Mouse (Mus musculus) adrenal gland, postnatal 10 days (tissue): ENCODE measurements around the gene Gm15262. TPM values are rescaled to one million over a fixed set of nuclear protein-coding genes. Genes with fewer than 3 reads are reported as not detected.
"Not testable (repeated sequence)": the region's sequence is repeated elsewhere in the genome, so short reads cannot be mapped to it uniquely, and the experiment has no call there.

ENCODE experiments used
- DNase-seq: peaks from one replicate; pipeline ENCODE4 v3.0.0; 2021; ENCODE audit warnings: mixed read lengths
- long read RNA-seq, 2 experiments: library from polyadenylated mRNA; stranded (forward); transcript quantifications; one replicate each; pipeline ENCODE4 v2.0.0; 2021
- total RNA-seq, 2 experiments: library from RNA; stranded (reverse); gene quantifications; 2 replicates each; pipeline ENCODE4 v1.2.3; 2021

Gm15262 gene
- not detected for total RNA-seq
- long read RNA-seq, experiment 1: 0 reads
- long read RNA-seq, experiment 2: 0 reads

DNA sequence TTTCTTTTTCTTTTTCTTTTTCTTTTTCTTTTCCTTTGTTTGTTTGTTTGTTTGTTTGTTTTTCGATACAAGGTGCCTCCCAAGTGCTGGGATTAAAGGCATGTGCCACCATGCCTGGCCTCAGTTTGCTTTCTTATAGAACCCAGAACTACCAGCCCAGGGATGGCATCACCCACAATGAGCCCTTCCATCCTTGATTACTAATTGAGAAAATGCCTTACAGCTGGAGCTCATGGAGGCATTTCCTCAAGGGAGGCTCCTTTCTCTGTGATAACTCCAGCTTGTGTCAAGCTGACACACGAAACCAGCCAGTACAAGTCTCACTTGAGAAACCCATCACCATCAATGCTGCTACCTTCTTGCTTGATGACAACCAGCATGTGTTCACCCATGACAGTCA, at the start of gene Gm15262:
TSS of gene Gm15262 (plus strand) at position 301 of the 400 bp plus-strand sequence.
- not testable (repeated sequence) for DNase-seq

DNA sequence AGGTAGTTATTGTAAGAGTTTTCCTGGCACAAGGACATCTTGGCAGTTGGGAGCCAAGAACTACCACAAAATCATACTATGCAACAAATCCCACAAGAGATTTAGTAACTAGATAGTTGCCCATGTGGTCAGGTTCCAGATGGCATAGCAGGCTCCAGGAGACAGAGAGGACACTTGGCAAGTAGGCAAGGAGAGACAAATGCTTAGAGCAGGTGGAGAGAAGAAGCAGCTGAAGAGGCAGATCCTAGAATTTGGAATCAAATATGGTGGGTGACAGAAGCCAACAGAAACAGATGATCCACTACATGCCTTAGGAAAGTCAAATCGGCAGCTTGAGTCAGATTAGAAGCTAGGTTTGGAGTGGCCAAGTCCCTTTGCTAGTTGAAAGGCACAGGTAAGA, 20.9 kb downstream of the Gm15262 start:
- no peak for DNase-seq

DNA sequence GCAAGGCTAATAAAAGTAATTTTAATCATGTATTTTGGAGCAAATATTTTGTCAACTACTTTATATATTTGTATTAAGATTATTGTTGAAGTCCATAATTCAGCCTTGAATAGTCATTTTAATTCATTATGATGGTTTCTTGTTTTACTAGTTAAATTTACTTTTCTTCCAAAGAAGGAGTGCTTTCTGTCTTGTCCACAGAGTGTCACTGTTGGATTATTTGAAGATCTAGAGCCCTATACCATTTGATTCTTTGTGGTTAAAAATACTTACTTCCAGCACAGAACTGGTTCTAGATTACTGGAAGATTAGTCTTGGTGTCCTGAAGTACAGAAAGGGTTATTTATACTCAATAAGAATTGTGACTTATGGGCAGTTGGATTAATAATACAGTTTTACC, 29.2 kb downstream of the Gm15262 start:
- no peak for DNase-seq

DNA sequence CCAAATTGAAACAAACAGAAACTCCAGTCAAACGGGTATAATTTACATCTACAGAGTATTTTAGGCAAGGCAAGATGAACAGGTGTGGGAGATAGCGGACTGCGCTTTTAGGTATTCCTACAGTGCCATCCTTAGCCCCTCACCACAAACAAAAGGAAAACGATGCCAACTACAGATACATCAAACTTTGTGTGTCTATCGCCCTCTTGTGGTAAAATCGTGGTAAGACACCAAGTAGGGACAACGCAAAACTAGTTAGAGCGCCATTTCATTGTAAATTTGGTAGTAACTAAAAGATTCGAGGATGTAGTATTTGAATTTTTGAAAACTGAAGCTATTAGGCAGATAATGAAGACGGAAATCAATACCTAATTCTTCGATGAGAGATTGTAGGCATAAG, 83.7 kb downstream of the Gm15262 start:
- DNase-seq: peak; percentile 1

DNA sequence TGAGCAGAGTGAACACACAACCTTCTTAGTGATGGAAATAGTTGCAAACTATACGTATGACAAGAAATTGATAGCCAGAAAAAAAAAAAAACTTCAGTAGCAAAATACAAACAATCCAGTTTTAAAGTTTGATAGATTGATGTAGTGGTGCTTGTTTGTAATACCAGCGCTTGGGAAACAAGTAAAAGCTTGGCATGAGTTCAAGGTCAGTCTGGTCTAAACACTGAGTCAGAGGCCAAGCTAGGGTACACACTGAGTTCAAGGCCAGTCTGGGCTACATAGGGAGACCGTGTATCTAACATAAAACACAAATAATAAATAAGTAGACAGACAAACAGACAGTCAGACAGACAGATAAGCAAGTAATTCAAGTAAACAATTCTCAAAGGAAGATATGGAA, 84.2 kb downstream of the Gm15262 start:
- no peak for DNase-seq

DNA sequence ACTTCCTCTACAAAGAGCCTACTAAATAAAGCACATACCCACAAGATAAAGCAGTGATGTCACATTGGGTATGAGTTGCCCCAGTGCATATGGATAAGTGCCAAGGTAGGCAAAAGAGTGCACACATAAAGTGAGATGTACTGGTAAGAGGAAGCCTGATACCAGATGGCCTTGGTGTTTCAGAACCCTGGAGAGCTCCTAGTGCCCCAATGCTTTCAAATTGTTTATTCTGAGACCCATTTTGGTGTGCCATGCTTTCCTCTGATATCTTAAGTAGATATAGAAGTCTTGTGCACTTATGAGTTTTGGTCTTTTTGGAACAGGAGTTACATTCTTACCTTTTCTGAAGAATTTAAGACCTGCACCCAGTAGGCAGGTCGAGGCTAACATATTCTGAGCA, 88.3 kb downstream of the Gm15262 start:
- DNase-seq: peak; percentile 47

DNA sequence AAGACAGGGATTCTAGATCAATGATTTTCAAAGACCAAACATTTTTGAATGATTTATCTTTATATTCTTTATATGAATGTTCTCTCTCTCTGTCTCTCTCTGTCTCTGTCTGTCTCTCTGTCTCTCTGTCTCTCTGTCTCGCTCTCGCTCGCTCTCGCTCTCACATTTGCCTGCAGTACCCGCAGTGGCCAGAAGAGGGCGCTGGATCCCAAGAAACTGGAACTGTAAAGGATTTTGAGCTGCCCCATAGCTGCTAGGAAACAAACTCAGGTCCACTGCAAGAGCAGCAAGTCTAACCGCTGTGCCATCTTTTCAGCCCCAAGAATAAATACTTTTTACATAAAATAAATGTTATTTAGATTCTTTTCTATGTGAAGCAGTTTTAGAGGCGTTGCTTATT, 98.5 kb downstream of the Gm15262 start:
- peak; percentile 63 for DNase-seq

DNA sequence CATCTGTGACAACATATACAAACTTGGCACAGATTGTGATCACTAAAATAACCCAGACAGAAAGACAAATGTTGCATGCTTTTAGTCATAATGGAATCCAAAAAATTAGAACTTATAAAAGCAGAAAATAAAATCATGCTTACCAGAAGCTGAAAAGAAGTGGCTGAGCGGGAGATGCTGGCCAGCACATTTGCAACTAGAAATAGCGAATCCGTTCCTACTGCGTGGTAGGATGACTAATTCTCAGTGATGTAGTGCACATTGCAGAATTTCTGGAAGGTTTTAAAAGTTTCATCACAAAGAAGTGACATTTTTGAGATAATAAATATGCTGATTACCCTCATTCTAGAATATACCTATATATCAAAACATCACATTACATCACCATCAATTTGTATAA, 100.7 kb downstream of the Gm15262 start:
- DNase-seq: no peak

DNA sequence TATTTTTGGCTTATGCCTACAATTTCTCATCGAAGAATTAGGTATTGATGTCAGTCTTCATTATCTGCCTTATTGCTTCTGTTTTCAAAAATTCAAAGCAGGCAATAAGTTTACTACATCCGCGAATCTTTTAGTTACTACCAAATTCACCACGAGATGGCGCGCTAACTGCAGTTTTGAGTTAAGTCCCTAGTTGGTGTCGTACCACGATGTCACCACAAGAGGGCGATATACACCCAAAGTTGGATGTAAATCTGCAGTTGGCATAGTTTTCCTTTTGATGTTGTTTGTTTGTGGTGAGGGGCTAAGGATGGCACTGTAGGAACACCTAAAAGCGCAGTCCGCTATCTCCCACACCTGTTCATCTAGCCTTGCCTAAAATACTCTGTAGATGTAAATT, 111.9 kb downstream of the Gm15262 start:
- peak; percentile 77 for DNase-seq

DNA sequence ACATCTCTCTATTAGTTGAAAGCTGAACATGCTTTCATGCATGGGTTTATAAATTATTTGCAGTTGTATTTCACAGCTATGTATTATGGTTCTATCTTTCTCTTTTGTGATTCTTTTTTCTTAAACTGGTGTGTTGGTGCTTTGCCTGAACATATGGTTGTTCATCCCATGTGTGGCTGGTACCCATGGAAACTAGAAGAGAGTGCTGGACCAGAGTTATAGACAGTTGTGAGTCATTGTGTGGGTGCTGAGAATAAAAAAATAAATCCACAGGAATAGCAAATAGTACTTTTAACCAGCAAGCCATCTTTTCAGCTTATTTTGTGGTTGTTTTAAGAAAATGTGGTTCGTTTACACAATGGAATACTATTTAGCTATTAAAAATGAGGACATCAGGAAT, 123.9 kb downstream of the Gm15262 start:
- DNase-seq: no peak

Other genes starting within 250 kb of the Gm15262 start
- 1 to 10 TPM; 1.8 to 2.1 TPM for gene Scml2, start 170.3 kb upstream of the Gm15262 start, total RNA-seq